Mouse (Mus musculus) ES-E14 (cell line): ENCODE results near the gene Rnf167.

Source experiments
- CHD2 ChIP-seq: IDR thresholded peaks from 2 replicates; pipeline ENCODE4 v1.6.1; 2014; ENCODE audit warnings: mild to moderate bottlenecking, low read depth, low read length, inconsistent platforms
- HCFC1 ChIP-seq: IDR thresholded peaks from 2 replicates; pipeline ENCODE4 v1.6.1; 2012; ENCODE audit warnings: low read length, inconsistent platforms, borderline replicate concordance; ENCODE audit not compliant: insufficient read depth
- MAFK ChIP-seq: IDR thresholded peaks from 2 replicates; pipeline ENCODE4 v1.6.1; 2014; ENCODE audit warnings: mild to moderate bottlenecking, low read depth, low read length, inconsistent platforms; ENCODE audit not compliant: insufficient read depth
- ZC3H11A ChIP-seq: IDR thresholded peaks from 2 replicates; pipeline ENCODE4 v1.6.1; 2012; ENCODE audit warnings: low read depth, mild to moderate bottlenecking, inconsistent platforms, low read length, borderline replicate concordance
- ZNF384 ChIP-seq: IDR thresholded peaks from 2 replicates; pipeline ENCODE4 v1.6.1; 2012; ENCODE audit warnings: low read depth, low read length, inconsistent platforms

DNA sequence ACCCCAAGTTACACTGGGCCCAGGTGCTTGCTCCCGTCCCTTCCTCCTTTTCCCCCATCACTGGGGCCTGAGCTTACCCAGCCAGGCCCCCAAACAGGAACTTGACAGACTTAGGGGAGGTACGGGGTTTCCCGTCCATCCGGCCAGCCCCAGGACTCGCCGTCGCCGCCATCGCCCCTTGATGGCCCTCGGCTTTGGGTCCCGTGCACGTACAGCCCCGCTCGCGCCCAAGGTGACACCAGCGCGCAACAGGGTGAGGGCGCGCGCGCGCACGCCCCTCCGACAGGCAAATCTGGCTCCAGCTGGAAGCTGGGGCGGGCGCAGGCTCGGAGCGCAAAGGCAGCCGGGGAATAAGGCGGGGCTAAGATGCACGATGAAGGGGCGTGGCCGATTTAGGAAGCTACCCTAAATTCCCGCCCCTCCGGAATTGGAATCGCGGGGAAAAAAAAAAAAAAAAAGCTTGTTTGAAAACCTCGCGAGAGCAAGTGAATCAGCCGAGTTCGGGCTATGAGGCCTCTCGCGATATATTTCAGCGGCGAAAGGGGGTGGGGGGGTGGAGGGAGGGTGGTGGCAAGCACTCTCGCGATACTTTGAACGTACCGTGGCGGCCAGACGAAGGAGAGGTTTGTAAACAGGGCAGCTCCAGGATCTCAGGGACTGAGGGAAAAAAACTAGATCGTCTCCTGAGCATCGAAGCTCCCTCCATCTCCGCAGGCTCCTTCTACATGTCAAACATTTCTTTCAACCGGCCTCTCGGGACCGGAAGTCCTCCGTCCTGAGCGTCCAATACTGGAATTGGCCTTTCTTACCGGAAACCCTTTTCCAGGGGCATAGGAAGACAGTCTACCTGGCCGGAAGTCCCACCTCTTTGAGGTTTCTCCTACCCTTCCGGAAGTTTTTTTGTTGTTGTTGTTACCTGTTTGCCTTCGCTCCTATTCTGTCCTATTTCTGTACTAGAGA is at the start of gene Rnf167, which contains the start of gene Slc25a11:
- TF ChIP-seq ZNF384 (peak; percentile 99), CHD2 (peak; percentile 98), HCFC1 (peak; percentile 59; the same call in 1 of the 2 replicates), MAFK (no peak), ZC3H11A (no peak)
